Mouse (Mus musculus) stomach, postnatal 0 days (tissue): Measurements from ENCODE around the gene Gm3285.

Experiments used
- CTCF ChIP-seq: IDR thresholded peaks from 2 replicates; pipeline ENCODE4 v1.5.1; 2016; ENCODE audit warnings: antibody characterized with exemption, low read depth, mild to moderate bottlenecking, moderate library complexity
- EP300 ChIP-seq: optimal IDR thresholded peaks from 2 replicates; pipeline ENCODE3; 2016; ENCODE audit warnings: antibody characterized with exemption

GRCm38 (mm10) chr10:77902211-77902893, 40.6 kb downstream of the Gm3285 start, which contains the start of gene Lrrc3:
- no peak for TF ChIP-seq EP300
- TF ChIP-seq CTCF = peak; percentile 56
